Mouse (Mus musculus): ENCODE measurements around the gene Lztfl1.

DNA sequence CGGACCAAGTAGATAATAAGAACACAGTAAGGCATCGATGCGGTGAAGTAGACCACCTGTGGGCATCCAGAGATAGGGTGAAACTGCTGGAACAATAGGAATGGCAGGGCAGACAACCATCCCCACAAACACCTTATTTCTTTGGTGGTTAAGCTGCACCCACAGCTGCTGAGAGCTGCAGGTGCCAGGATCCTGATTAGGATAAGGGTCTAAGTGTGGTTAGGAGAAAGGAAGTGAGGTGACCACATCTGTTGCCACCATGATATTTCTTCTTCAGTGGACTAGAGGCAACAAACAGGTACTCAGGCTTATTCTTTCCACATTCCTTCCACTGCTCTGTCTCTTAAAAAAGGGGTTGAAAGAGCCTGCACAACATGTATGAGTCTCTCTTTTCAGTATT, 60.0 kb downstream of the Lztfl1 start:
- TF ChIP-seq POLR2A (IDR thresholded peaks at IDR 0.05; ENCODE audit: low read depth, low read length) (no peak), CTCF (IDR thresholded peaks at IDR 0.05; ENCODE audit: borderline replicate concordance, insufficient read depth, low read length) (no peak)
